Mouse (Mus musculus): ENCODE data around the gene Dync1h1.

DNA sequence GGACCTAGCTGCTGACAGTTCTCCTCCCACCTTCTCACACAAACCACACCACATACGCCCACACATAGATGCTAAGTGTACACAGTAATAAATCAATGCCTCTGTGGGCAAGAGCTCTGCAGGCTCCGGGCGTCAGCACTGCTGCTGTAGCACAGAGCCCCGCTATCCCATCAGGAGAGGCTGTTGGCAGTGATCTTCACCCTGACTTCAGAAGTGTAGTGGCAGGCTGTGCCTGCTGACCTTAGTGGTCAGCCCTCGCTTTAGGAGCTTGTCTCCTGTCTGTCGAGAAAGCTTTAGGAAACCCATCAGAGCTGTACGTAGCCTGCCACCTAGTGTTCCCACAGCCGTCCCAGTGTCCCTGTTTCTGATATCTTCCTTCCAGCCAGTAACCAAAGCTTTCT is 49.0 kb downstream of the Dync1h1 start:
- TF ChIP-seq POLR2A (IDR thresholded peaks at IDR 0.05; ENCODE audit: insufficient read depth, low read depth, low read length) (no peak), CTCF (IDR thresholded peaks at IDR 0.05) (peak; percentile 20)
